Mouse (Mus musculus): ENCODE data around the gene Lgals9.

- TF ChIP-seq CTCF (IDR thresholded peaks at IDR 0.05; ENCODE audit: low read depth, low read length) (no peak), EP300 (IDR thresholded peaks at IDR 0.05; ENCODE audit: insufficient read depth, low read depth, low read length) (no peak), POLR2A (IDR thresholded peaks at IDR 0.05; ENCODE audit: insufficient read depth, low read length) (no peak)
These were observed 60.6 kb downstream of the Lgals9 start for GRCm38 (mm10) chr11:78924111-78924510.

All from ES-Bruce4 (cell line).